Mouse (Mus musculus) forebrain, embryonic 15.5 days (tissue): ENCODE measurements around the gene Cyp26c1. TPM values are rescaled to one million over a fixed set of nuclear protein-coding genes. Genes with fewer than 3 reads are reported as not detected.
A peak's percentile ranks its signal among the peaks of the same experiment; 100 is the strongest.

ENCODE experiments used
- ATAC-seq: fragments of 200-750 bp; cut with Nextera tagmentation; replicated peaks from 2 replicates; pipeline ENCODE4 v1.8.0; 2017; ENCODE audit warnings: mild to moderate bottlenecking, moderate TSS enrichment, moderate library complexity
- H3K27ac ChIP-seq: fragments of 300-500 bp; sonication (generic); replicated peaks from 2 replicates; pipeline ENCODE4 v1.5.1; 2015; ENCODE audit warnings: mild to moderate bottlenecking, inconsistent platforms
- H3K27me3 ChIP-seq: fragments of 300-500 bp; sonication (generic); 2 replicates; pipeline ENCODE4 v1.6.1; 2015; ENCODE audit warnings: inconsistent platforms
- H3K36me3 ChIP-seq: fragments of 300-500 bp; sonication (generic); 2 replicates; pipeline ENCODE4 v1.6.1; 2015; ENCODE audit warnings: mild to moderate bottlenecking, inconsistent platforms
- H3K4me1 ChIP-seq: fragments of 300-500 bp; sonication (generic); 2 replicates; pipeline ENCODE4 v1.6.1; 2015; ENCODE audit warnings: inconsistent platforms
- H3K4me2 ChIP-seq: fragments of 300-500 bp; sonication (generic); replicated peaks from 2 replicates; pipeline ENCODE4 v1.6.1; 2015; ENCODE audit warnings: mild to moderate bottlenecking, inconsistent platforms
- H3K4me3 ChIP-seq: fragments of 300-500 bp; sonication (generic); 2 replicates; pipeline ENCODE4 v1.5.1; 2015; ENCODE audit warnings: mild to moderate bottlenecking, inconsistent platforms
- H3K9ac ChIP-seq: fragments of 300-500 bp; sonication (generic); replicated peaks from 2 replicates; pipeline ENCODE4 v1.6.1; 2015; ENCODE audit warnings: mild to moderate bottlenecking, inconsistent platforms
- H3K9me3 ChIP-seq: fragments of 300-500 bp; sonication (generic); 2 replicates; pipeline ENCODE4 v1.6.1; 2016; ENCODE audit warnings: inconsistent platforms
- WGBS: fragments of 180-500 bp; shearing (Covaris S2); methylation state at CpG from one replicate; pipeline ENCODE4 v1.1.7; 2015; ENCODE audit warnings: mixed read lengths; 5-methylcytosine and 5-hydroxymethylcytosine counted together
- polyA plus RNA-seq: library from polyadenylated mRNA; unstranded; fragments of >200 nt; fragmentation: Nextera tagmentation; extraction: Ambion mirVana; gene quantifications from 2 replicates; pipeline ENCODE4 v1.2.1, GENCODE M21; 2015

The Cyp26c1 gene
- not detected in 2 replicates for polyA plus RNA-seq

DNA sequence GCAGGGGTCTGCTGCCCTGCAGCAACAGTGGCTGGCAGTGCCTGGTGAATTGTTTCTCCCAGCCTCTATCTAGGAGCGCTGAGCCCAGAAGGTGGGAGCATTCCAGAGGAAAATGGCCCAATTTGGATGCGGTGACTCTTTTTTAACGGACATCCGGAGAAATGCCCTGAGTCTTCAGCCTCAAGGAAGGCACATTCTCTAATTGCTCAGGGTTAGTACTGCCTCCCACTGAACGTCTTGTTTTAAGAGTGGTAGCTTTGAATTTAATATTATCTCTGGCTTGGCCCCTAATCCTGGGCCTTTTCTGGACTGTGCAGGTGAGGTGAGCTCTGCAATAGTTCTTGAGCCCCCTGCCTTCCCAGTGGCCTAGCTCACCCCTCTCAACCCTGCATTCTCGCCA is at the start of gene Cyp26c1:
Gene Cyp26c1, plus strand, starts transcription at position 301 of the 400 bp plus-strand sequence.
- H3K9ac ChIP-seq = no peak within 1 kb of the TSS
- no peak within 1 kb of the TSS for H3K4me2 ChIP-seq
- no peak within 1 kb of the TSS for H3K4me3 ChIP-seq
- no peak within 1 kb of the TSS for H3K27ac ChIP-seq
- ATAC-seq = no peak
- WGBS = 7% methylated on average over 6 of the region's 6 CpGs
- no peaks in the 10 kb centered on the region for H3K36me3 ChIP-seq
- H3K4me1 ChIP-seq = peaks cover 21% of the 10 kb centered on the region; the same call in 1 of the 2 replicates
- peaks cover 78% of the 10 kb centered on the region for H3K27me3 ChIP-seq
- H3K9me3 ChIP-seq = no peaks in the 10 kb centered on the region

DNA sequence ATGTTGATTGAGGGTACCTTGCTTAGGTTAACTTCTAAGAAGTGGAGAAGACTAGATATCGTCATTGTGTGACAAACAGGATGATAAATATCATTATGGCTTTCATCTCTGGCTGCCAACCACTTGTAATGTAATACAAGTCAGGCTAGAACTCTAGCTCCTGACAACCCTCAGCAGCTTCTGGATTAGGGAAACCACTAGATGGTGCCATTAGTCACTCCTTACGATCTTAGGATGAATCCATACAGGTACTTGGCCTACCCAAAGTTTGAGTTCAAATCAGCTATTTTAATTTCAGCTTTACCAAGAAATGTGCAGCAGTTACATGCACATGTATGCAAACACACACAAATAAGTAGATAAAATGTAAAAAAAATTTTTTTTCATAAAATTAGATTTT is 37.4 kb upstream of the Cyp26c1 start:
- Histone ChIP-seq H3K36me3 (no peaks in the 10 kb centered on the region), H3K4me1 (no peaks in the 10 kb centered on the region), H3K4me3 (no peak overlapping the region), H3K9ac (no peak overlapping the region), H3K9me3 (no peaks in the 10 kb centered on the region), H3K27ac (no peak overlapping the region), H3K27me3 (no peaks in the 10 kb centered on the region), H3K4me2 (no peak overlapping the region)
- 42% methylated on average over 2 of the region's 2 CpGs for WGBS
- ATAC-seq = no peak

DNA sequence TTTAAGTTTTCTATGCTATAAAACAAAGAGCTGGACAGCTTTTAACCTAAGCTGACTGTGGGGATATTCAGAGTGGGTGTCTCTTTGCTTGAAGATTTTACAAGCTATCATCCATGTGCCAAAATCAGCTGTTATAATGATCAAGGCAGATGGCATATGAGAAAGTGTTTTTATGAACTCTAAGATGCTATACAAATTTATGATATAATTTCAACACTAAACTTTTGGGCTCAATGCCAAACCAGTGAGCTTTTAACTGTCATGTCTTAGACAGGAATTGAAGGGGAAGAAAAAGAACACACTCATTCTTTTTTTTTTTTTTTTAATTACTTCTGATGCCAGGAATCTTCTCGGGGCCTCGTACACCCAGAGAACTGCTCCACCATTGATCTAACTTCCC is 34.9 kb upstream of the Cyp26c1 start:
- no peaks in the 10 kb centered on the region for H3K4me1 ChIP-seq
- 37% methylated on average over 2 of the region's 2 CpGs for WGBS
- peak; percentile 16; the same call in 1 of the 2 replicates for ATAC-seq
- no peak overlapping the region for H3K4me3 ChIP-seq
- no peaks in the 10 kb centered on the region for H3K36me3 ChIP-seq
- H3K27ac ChIP-seq = no peak overlapping the region
- no peaks in the 10 kb centered on the region for H3K9me3 ChIP-seq
- no peaks in the 10 kb centered on the region for H3K27me3 ChIP-seq
- H3K4me2 ChIP-seq = no peak overlapping the region
- no peak overlapping the region for H3K9ac ChIP-seq

DNA sequence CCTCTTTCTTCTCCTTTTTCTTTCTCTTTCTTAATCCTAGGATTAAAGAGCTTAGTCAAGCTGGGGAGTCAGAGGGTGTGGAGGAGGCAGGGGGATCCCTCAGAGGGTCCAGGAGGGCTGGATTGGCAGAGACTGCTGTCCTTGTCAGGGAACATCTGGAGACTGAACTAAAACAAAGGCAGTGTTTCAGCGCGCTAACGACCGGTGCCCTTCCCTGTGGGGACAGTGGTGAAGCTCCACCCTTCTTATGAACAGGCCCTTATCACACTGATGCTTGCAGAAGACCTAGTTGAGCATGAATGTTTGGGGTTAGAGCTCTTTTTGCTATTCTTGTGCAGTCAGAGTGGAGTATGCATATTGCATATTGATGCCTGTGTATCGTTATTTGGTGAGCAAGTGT is 31.4 kb upstream of the Cyp26c1 start:
- no peaks in the 10 kb centered on the region for H3K4me1 ChIP-seq
- no peak overlapping the region for H3K4me3 ChIP-seq
- H3K36me3 ChIP-seq = no peaks in the 10 kb centered on the region
- 22% methylated on average over 5 of the region's 5 CpGs for WGBS
- H3K27ac ChIP-seq = no peak overlapping the region
- H3K27me3 ChIP-seq = no peaks in the 10 kb centered on the region
- H3K4me2 ChIP-seq = no peak overlapping the region
- ATAC-seq = no peak
- no peak overlapping the region for H3K9ac ChIP-seq
- no peaks in the 10 kb centered on the region for H3K9me3 ChIP-seq

DNA sequence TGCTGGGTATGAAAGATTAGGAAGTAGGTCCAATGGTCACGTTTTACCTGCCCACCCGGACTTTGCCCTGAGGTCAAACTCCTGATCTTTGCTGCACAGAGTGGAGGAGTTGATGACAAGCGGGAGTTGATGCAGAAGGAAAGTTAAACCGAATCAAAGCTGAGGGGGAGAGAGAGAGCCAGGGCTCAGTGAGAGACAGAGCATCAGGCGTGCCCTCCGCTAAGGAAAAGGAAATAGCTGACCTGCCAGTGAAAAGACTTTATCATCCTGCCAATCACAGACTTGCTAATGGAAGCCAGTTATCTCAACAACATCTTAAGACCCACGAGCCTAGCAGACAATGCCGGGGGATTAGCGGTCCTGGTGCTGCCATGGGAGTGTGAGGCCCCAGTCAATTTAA is 28.9 kb upstream of the Cyp26c1 start:
- H3K27me3 ChIP-seq = no peaks in the 10 kb centered on the region
- H3K9ac ChIP-seq = no peak overlapping the region
- no peak overlapping the region for H3K27ac ChIP-seq
- H3K36me3 ChIP-seq = no peaks in the 10 kb centered on the region
- ATAC-seq = no peak
- no peaks in the 10 kb centered on the region for H3K4me1 ChIP-seq
- WGBS = 9% methylated on average over 9 of the region's 9 CpGs
- no peak overlapping the region for H3K4me3 ChIP-seq
- H3K4me2 ChIP-seq = no peak overlapping the region
- no peaks in the 10 kb centered on the region for H3K9me3 ChIP-seq

DNA sequence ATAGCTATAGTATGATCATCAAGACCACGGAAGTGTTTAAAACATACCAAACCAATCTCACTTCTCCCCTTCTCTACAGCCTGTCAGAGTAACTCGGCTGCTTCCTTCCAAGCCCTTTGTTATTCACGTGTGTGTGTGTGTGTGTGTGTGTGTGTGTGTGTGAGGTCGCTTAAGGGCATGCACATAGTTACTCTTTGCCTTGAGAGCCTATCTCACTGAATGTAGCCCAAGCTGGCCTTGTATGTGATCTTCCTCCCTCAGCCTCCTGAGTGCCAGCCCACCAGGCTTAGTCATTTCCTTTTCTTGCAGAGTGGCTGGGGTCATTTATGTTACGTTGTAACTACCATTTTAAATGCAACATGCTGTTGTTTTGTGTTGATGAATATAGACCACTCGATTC is 20.1 kb upstream of the Cyp26c1 start:
- no peaks in the 10 kb centered on the region for H3K4me1 ChIP-seq
- H3K4me2 ChIP-seq = no peak overlapping the region
- no peak for ATAC-seq
- WGBS = 61% methylated on average over 6 of the region's 6 CpGs
- no peaks in the 10 kb centered on the region for H3K27me3 ChIP-seq
- H3K9me3 ChIP-seq = no peaks in the 10 kb centered on the region
- no peak overlapping the region for H3K9ac ChIP-seq
- no peak overlapping the region for H3K27ac ChIP-seq
- no peaks in the 10 kb centered on the region for H3K36me3 ChIP-seq
- H3K4me3 ChIP-seq = no peak overlapping the region

DNA sequence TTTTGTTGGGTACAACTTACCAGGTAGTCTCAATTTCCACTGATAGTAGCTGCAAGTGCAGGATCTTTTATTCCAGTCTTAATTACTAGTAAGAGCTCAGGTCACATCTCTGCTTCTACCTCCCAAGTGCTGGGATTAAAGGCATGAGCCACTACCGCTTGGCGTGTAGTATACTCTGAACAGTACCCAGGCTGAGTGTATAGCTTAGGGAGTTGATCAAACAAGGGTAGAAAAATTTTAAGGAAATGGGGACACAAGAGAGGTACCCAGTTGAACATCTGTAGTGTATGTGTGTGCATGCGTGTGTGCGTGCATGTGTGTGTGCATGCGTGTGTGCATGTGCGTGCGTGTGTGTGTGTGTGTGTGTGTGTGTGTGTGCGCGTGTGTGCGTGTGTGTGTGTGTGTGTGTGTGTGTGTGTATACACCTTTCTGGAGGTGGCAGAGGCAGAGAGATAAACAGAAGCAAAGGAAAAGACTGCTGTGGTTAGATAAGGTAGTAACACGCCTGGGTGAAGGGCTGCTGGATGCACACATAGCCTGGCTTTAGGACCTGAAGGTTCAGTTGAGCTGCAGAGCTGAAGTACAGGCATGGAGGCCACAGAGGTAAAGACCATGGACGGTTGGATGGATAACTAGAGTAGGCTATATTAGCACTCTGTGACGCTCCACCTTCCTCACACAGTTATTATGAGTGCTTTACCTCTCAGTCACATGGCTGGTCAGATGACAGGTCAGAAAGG is 17.4 kb upstream of the Cyp26c1 start:
- H3K27me3 ChIP-seq = no peaks in the 10 kb centered on the region
- H3K9ac ChIP-seq = no peak overlapping the region
- 75% methylated on average over 13 of the region's 13 CpGs for WGBS
- H3K4me3 ChIP-seq = no peak overlapping the region
- no peaks in the 10 kb centered on the region for H3K36me3 ChIP-seq
- H3K4me1 ChIP-seq = no peaks in the 10 kb centered on the region
- no peaks in the 10 kb centered on the region for H3K9me3 ChIP-seq
- no peak overlapping the region for H3K4me2 ChIP-seq
- no peak overlapping the region for H3K27ac ChIP-seq
- no peak for ATAC-seq

DNA sequence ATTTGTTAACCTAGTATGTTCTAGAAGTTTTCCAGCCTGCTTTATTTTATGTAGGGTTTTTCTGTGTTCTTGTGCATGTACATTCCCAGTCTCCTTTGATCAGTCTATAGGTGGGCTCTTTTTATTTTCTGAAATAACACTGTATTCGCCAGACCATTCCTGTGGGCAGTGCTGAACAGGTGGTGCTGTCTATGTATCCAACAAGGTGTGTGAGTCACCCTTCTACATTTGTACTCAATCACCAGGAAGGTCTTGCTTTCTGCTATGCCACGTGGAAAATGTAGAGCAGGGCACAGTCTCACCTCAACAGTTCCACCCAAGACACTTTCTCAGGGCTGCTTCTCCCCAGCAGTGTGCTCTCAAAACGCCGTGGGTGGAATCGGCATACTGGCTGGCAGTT is 16.7 kb upstream of the Cyp26c1 start:
- Histone ChIP-seq H3K9ac (no peak overlapping the region), H3K36me3 (no peaks in the 10 kb centered on the region), H3K4me3 (no peak overlapping the region), H3K9me3 (no peaks in the 10 kb centered on the region), H3K4me2 (no peak overlapping the region), H3K27me3 (no peaks in the 10 kb centered on the region), H3K27ac (no peak overlapping the region), H3K4me1 (no peaks in the 10 kb centered on the region)
- WGBS = 92% methylated on average over 5 of the region's 5 CpGs
- no peak for ATAC-seq

DNA sequence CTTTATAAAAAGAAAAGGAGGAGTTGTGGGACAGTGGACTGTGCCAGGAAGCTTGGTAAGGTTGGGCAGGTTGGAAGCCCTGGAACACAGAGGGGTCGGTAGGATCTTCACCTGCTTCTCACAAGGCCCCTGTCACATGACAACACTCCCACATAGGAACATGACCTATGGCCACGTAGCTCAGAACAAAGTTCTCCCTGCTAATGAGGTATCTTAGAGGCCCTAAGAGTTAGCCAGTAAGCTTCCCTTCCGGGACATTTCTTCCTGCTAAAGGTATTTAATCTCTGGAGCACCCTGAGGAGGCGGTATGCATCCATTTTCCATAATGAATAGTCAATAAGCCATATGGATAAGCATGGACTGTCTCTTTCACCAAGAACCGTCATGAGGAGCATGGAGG is 15.9 kb upstream of the Cyp26c1 start:
- H3K4me2 ChIP-seq = no peak overlapping the region
- 77% methylated on average over 5 of the region's 5 CpGs for WGBS
- H3K27ac ChIP-seq = no peak overlapping the region
- no peak overlapping the region for H3K9ac ChIP-seq
- no peak overlapping the region for H3K4me3 ChIP-seq
- no peaks in the 10 kb centered on the region for H3K27me3 ChIP-seq
- no peaks in the 10 kb centered on the region for H3K4me1 ChIP-seq
- ATAC-seq = no peak
- H3K9me3 ChIP-seq = no peaks in the 10 kb centered on the region
- H3K36me3 ChIP-seq = no peaks in the 10 kb centered on the region

DNA sequence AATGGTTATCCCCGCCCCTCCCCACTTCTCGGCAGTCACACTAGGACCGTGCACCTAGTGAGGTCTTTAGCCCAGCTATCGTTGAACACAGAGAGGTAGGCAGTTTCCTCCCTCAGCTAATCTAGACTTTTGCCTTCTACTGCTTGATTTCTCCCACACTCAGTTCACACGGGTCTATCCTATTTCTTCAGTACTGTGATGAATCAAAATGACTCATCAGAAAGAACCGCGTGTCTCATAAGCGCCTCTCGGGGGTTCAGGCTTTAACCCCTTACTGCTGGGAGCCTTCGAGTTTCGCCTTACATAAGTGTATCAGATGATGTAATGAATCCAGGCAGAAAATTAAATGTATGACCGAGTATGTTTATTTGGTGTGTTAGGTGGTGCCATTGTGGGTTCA is 12.0 kb upstream of the Cyp26c1 start:
- Histone ChIP-seq H3K27ac (no peak overlapping the region), H3K4me3 (no peak overlapping the region), H3K27me3 (no peaks in the 10 kb centered on the region), H3K9me3 (no peaks in the 10 kb centered on the region), H3K36me3 (no peaks in the 10 kb centered on the region), H3K4me1 (no peaks in the 10 kb centered on the region), H3K9ac (no peak overlapping the region), H3K4me2 (no peak overlapping the region)
- 61% methylated on average over 12 of the region's 12 CpGs for WGBS
- ATAC-seq = no peak

DNA sequence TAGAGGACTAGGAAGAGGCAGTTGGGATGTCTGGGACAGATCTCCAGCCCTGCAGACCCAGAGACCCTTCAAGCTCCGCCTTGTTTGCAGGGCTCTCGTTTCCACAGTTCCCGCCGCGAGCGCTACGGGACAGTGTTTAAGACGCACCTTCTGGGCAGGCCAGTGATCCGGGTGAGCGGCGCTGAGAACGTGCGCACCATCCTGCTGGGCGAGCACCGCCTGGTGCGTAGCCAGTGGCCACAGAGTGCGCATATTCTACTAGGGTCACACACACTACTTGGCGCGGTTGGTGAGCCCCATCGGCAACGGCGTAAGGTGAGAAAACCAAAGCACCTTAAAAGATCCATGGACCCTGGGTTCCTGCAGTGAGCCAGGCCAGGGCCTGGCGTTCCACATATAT is 966 bp downstream of the Cyp26c1 start:
- Histone ChIP-seq H3K4me2 (no peak overlapping the region), H3K9ac (no peak overlapping the region), H3K9me3 (no peaks in the 10 kb centered on the region), H3K4me1 (peaks cover 25% of the 10 kb centered on the region), H3K27ac (no peak overlapping the region), H3K4me3 (no peak overlapping the region), H3K36me3 (no peaks in the 10 kb centered on the region), H3K27me3 (peaks cover 89% of the 10 kb centered on the region)
- WGBS = 4% methylated on average over 23 of the region's 23 CpGs
- ATAC-seq = no peak

DNA sequence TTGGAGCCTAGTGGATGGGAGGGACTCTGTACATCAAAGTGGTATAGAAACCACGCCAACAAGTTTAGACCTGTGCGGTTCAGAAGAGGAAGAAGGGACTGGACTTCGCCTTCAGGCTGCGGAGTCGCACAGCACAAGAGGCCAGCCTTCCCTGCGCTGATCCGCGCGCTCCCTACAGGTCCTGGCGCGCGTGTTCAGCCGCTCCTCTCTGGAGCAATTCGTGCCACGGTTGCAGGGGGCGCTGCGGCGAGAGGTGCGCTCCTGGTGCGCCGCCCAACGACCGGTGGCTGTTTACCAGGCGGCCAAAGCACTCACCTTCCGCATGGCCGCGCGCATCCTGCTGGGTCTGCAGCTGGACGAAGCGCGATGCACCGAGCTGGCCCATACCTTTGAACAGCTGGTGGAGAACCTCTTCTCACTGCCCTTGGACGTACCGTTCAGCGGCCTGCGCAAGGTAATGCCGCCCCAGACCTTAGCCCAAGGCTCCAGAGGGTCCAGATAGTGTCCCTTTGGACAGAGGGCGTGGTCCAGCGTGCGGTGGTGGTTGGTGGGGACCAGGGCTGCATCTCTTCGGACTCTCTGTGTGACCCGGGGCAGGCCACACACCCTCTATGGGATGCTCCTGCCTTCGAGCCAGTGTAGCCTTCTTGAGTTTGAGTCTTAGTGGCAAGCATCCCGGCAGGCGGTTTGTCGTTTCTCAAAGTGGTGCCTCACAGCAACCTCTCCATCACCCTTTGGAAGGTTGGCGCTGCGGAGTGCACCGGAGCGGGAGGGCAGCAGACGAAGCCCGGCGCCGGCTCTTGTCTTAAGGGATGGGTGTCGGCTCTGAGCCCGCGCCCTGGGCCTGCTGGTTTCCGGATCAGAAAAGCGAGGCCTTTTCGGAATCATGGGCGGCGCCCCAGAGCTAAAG is 1.8 kb downstream of the Cyp26c1 start:
- ATAC-seq = no peak

More for the DNA sequence above, 1.8 kb downstream of the Cyp26c1 start:
- no peak overlapping the region for H3K4me3 ChIP-seq
- 2% methylated on average over 62 of the region's 62 CpGs for WGBS
- H3K4me2 ChIP-seq = no peak overlapping the region
- no peaks in the 10 kb centered on the region for H3K9me3 ChIP-seq
- no peak overlapping the region for H3K9ac ChIP-seq
- H3K27ac ChIP-seq = no peak overlapping the region
- H3K27me3 ChIP-seq = peaks cover 97% of the 10 kb centered on the region
- H3K4me1 ChIP-seq = peaks cover 25% of the 10 kb centered on the region
- H3K36me3 ChIP-seq = no peaks in the 10 kb centered on the region
